Mouse (Mus musculus) c-Kit-positive CD71-negative TER-119-negative erythroid progenitor cells, embryonic 14.5 days (primary cell): ENCODE measurements at regions not wholly inside any gene's neighbourhood (a gene's known extent, or its start where the extent isn't known, plus 50 kb on each side); places are given as distances from the start of the nearest gene placed in this dataset.
"Not testable (repeated sequence)": the region's sequence is repeated elsewhere in the genome, so short reads cannot be mapped to it uniquely, and the experiment has no call there.

Experiments
- DNase-seq: peaks from one replicate; pipeline ENCODE4 v3.0.0-alpha.2; 2013; ENCODE audit warnings: low read depth

- not testable (repeated sequence) for DNase-seq
Observed at GRCm38 (mm10) chr12:92884014-92884413, 1035.1 kb upstream of the Sel1l start.

GRCm38 (mm10) chr12:92883091-92883490, 1034.1 kb upstream of the Sel1l start:
- DNase-seq: not testable (repeated sequence)

GRCm38 (mm10) chr12:92882540-92882939, 1033.6 kb upstream of the Sel1l start:
- DNase-seq: not testable (repeated sequence)

- no peak for DNase-seq
Observed at GRCm38 (mm10) chr12:92873602-92874001, 1024.6 kb upstream of the Sel1l start.

- no peak for DNase-seq
Observed at GRCm38 (mm10) chr12:92869336-92869735, 1020.4 kb upstream of the Sel1l start.

- DNase-seq: no peak
Observed at GRCm38 (mm10) chr12:92823090-92823786, 974.3 kb upstream of the Sel1l start.

- DNase-seq: no peak
Observed at GRCm38 (mm10) chr12:92818610-92819009, 969.7 kb upstream of the Sel1l start.

- DNase-seq: no peak
Observed at GRCm38 (mm10) chr12:92801121-92801520, 952.2 kb upstream of the Sel1l start.

GRCm38 (mm10) chr12:92783362-92783761, 934.4 kb upstream of the Sel1l start:
- DNase-seq: no peak

- no peak for DNase-seq
Observed at GRCm38 (mm10) chr12:92779695-92780292, 930.8 kb upstream of the Sel1l start.

- no peak for DNase-seq
Observed at GRCm38 (mm10) chr12:92775668-92776067, 926.7 kb upstream of the Sel1l start.

GRCm38 (mm10) chr12:92748576-92748975, 899.6 kb upstream of the Sel1l start:
- DNase-seq: no peak

GRCm38 (mm10) chr12:92740818-92741217, 891.9 kb upstream of the Sel1l start:
- DNase-seq: no peak

- DNase-seq: no peak
Observed at GRCm38 (mm10) chr12:92739196-92739595, 890.2 kb upstream of the Sel1l start.

GRCm38 (mm10) chr12:92737623-92738370, 888.8 kb upstream of the Sel1l start:
- no peak for DNase-seq

- no peak for DNase-seq
Observed at GRCm38 (mm10) chr12:92723022-92723421, 874.1 kb upstream of the Sel1l start.

- no peak for DNase-seq
Observed at GRCm38 (mm10) chr12:92713415-92713814, 864.5 kb upstream of the Sel1l start.

GRCm38 (mm10) chr12:92708466-92708865, 859.5 kb upstream of the Sel1l start:
- DNase-seq: no peak

- no peak for DNase-seq
Observed at GRCm38 (mm10) chr12:92703731-92704130, 854.8 kb upstream of the Sel1l start.

GRCm38 (mm10) chr12:92692956-92693355, 844.0 kb upstream of the Sel1l start:
- DNase-seq: no peak

GRCm38 (mm10) chr12:92672396-92672795, 823.4 kb upstream of the Sel1l start:
- DNase-seq: no peak

GRCm38 (mm10) chr12:92646634-92647033, 797.7 kb upstream of the Sel1l start:
- no peak for DNase-seq

- DNase-seq: no peak
Observed at GRCm38 (mm10) chr12:92645006-92645624, 796.2 kb upstream of the Sel1l start.
